Mouse (Mus musculus) limb, embryonic 10.5 days (tissue): ENCODE results near the gene Ptgis. TPM values are rescaled to one million over a fixed set of nuclear protein-coding genes. Genes with fewer than 3 reads are reported as not detected.
A peak's percentile ranks its signal among the peaks of the same experiment; 100 is the strongest.

ENCODE experiments used
- DNase-seq: peaks from one replicate; pipeline ENCODE4 v3.0.0-alpha.2; 2017; ENCODE audit warnings: low spot score
- H3K27ac ChIP-seq: fragments of 300-500 bp; sonication (generic); 2 replicates; pipeline ENCODE4 v1.5.1; 2016; ENCODE audit warnings: mild to moderate bottlenecking
- H3K27me3 ChIP-seq: fragments of 300-500 bp; sonication (generic); 2 replicates; pipeline ENCODE4 v1.6.1; 2016; ENCODE audit warnings: low read depth, mild to moderate bottlenecking; ENCODE audit not compliant: poor library complexity, severe bottlenecking
- H3K36me3 ChIP-seq: fragments of 300-500 bp; sonication (generic); 2 replicates; pipeline ENCODE4 v1.6.1; 2016; ENCODE audit warnings: mild to moderate bottlenecking, moderate library complexity
- H3K4me1 ChIP-seq: fragments of 300-500 bp; sonication (generic); 2 replicates; pipeline ENCODE4 v1.6.1; 2016
- H3K4me3 ChIP-seq: fragments of 300-500 bp; sonication (generic); 2 replicates; pipeline ENCODE4 v1.5.1; 2016; ENCODE audit warnings: mild to moderate bottlenecking, moderate library complexity
- H3K9me3 ChIP-seq: fragments of 300-500 bp; sonication (generic); replicated peaks from 2 replicates; pipeline ENCODE4 v1.6.1; 2016; ENCODE audit warnings: mild to moderate bottlenecking
- WGBS: fragments of 180-500 bp; shearing (Covaris S2); methylation state at CpG from one replicate; pipeline ENCODE4 v1.1.7; 2016; 5-methylcytosine and 5-hydroxymethylcytosine counted together
- polyA plus RNA-seq: library from polyadenylated mRNA; unstranded; fragments of >200 nt; fragmentation: Nextera tagmentation; extraction: Ambion mirVana; gene quantifications from 2 replicates; pipeline ENCODE4 v1.2.1, GENCODE M21; 2016

Gene Ptgis
- polyA plus RNA-seq, 1 experiment from 2014 or later = 17.6 TPM

- WGBS = 81% methylated on average over 3 of the region's 3 CpGs
- no peak for DNase-seq
- no peaks in the 10 kb centered on the region for H3K36me3 ChIP-seq
- H3K4me1 ChIP-seq = peaks cover 23% of the 10 kb centered on the region
- no peaks in the 10 kb centered on the region for H3K9me3 ChIP-seq
- no peak overlapping the region for H3K4me3 ChIP-seq
- H3K27me3 ChIP-seq = peaks cover 37% of the 10 kb centered on the region
- no peak overlapping the region for H3K27ac ChIP-seq
Measured at GRCm38 (mm10) chr2:167193361-167193760, 47.0 kb downstream of the Ptgis start.

DNA sequence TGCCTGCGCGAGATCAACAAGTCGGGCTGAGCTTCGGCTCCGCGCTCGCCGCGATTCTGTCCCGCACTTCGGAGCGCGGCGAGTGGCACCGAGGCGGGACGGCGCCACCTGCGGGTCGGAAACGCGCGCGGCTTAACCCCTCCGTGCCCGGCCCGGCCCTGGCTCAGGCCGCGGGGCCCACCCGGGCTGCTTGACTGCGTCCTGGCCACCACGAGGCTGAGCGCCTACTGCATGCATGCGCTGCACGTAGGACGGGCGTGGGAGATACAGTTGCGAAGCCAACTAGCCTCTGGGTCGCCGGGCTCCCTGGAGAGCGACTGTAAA lies 50.4 kb downstream of the Ptgis start, which contains the start of gene Kcnb1:
Kcnb1 (minus strand) TSS at position 80 of the 324 bp plus-strand sequence.
- H3K27ac ChIP-seq = peak within 1 kb of the TSS; percentile 40; the same call in 1 of the 2 replicates
- WGBS = 1% methylated on average over 41 of the region's 41 CpGs

DNA sequence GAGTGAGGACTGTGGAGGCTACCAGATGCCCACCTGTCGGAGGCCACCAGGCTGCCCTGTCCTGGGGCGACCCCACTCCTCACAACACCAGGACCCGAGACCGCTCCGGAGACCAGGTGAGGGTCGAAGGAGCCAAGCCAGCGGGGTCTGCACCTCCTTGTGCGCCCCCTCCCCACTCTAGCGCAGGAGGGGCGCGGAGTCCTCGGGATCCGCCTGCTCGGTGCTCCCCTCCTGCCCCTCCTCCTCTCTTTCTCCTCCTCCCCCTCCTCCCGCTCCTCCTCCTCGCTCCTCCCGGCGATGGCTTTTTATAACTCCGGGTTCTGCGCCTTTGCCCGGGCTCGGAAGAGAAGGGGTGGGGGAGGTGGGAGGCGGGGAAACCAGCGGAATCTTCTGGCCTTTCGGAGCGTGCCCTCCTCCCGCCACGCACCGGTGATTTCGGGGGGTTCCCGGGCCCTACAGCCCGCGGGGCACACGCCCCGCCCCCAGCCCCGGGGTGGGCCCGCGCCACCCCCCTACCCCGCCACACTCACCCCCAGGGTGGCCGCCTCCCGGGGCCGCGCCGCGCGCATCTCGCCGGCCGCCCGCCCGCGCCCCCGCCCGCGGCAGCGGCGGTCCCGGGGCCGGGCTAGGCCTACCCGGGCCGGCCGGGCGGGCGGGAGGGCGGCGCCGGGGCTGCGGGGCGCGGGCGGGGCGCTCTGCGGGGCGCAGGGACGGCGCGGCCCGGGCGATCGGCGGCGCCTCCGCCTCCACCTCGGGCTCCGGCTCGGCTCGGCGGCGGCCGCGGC lies 50.9 kb downstream of the Ptgis start:
- WGBS = 18% methylated on average over 88 of the region's 91 CpGs

More for the DNA sequence above, 50.4 kb downstream of the Ptgis start, which contains the start of gene Kcnb1:
- H3K27me3 ChIP-seq = peaks cover 70% of the 10 kb centered on the region
- H3K4me3 ChIP-seq = peak within 1 kb of the TSS; percentile 54
- no peaks in the 10 kb centered on the region for H3K9me3 ChIP-seq
- H3K36me3 ChIP-seq = no peaks in the 10 kb centered on the region
- DNase-seq = peak; percentile 78
- peaks cover 31% of the 10 kb centered on the region for H3K4me1 ChIP-seq

DNA sequence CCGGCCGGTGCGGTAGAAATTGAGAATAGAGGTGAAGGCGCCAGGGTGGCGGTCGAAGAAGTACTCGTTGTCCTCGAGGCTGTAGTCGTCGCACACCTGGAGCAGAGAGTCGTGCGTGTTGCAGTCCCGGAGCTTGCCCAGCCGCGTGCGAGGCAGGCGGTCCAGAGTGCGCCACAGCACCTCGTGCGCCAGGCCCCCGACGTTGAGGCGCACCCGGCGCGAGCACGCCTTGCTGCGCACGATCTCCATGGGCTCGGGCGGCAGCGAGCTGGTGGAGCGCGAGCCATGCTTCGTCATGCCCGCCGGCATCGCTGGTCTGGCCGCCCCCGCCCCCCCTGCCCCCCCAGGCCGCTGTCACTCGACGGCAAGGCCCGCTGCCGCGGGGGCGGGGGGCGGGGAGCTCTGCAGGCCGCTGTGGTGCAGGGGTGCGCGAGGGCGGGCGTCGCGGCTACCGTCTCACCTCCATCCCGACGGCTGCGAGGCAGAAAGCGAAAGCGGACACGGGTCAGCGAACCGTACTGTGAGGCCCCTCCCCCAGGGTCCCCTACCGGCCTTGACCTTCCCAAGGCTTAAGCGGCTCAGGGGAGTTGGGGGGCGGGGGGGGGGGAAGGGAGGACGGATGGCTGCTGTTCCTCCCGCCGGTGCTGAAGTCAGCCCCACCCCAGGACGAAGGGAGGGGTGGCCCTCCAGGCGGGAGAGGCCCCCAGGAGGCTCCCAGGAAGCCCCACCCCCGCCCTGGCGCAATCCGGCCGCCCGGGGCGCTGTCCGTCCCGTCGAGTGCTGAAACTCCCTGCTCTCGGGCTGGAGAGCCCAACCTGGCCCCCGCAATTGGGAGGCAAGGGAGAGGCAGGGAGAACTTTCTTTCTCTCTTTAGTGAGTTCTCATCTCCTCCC lies 51.8 kb downstream of the Ptgis start:
- Histone ChIP-seq H3K27me3 (peaks cover 75% of the 10 kb centered on the region), H3K9me3 (no peaks in the 10 kb centered on the region), H3K4me3 (peak overlapping the region; percentile 54), H3K27ac (no peak overlapping the region), H3K4me1 (peaks cover 31% of the 10 kb centered on the region), H3K36me3 (no peaks in the 10 kb centered on the region)
- peak; percentile 88 for DNase-seq
- 14% methylated on average over 78 of the region's 83 CpGs for WGBS

More for the DNA sequence above, 50.9 kb downstream of the Ptgis start:
- Histone ChIP-seq H3K27me3 (peaks cover 75% of the 10 kb centered on the region), H3K27ac (peak overlapping the region; percentile 40; the same call in 1 of the 2 replicates), H3K9me3 (no peaks in the 10 kb centered on the region), H3K4me3 (peak overlapping the region; percentile 54), H3K4me1 (peaks cover 31% of the 10 kb centered on the region), H3K36me3 (no peaks in the 10 kb centered on the region)
- DNase-seq = no peak

GRCm38 (mm10) chr2:167187119-167187518 lies 53.3 kb downstream of the Ptgis start:
- WGBS = 86% methylated on average over 5 of the region's 5 CpGs
- H3K27ac ChIP-seq = no peak overlapping the region
- no peak for DNase-seq
- peaks cover 31% of the 10 kb centered on the region for H3K4me1 ChIP-seq
- H3K9me3 ChIP-seq = no peaks in the 10 kb centered on the region
- no peaks in the 10 kb centered on the region for H3K36me3 ChIP-seq
- peaks cover 75% of the 10 kb centered on the region for H3K27me3 ChIP-seq
- H3K4me3 ChIP-seq = no peak overlapping the region

DNA sequence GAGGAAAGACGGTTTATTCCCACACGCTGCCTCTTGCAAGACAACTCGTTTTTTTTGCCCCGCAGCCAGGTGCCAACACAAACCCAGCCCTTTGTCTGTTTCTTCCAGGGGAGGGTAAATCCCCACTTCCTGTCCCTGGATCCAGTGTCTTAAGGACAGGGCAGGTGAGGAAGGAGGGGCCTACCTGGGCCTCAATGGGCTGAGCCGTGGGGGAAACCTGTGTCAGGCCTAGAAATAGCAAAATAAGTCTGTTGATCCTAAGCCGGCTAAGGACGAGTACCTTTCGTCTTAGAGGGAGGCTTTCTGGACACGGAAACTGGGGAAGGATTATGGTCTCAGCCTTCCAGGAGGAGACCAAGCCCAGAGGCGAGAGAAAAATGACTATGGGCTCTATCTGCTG lies 53.9 kb downstream of the Ptgis start:
- H3K4me3 ChIP-seq = no peak overlapping the region
- H3K36me3 ChIP-seq = no peaks in the 10 kb centered on the region
- no peak overlapping the region for H3K27ac ChIP-seq
- no peaks in the 10 kb centered on the region for H3K9me3 ChIP-seq
- DNase-seq = no peak
- WGBS = 49% methylated on average over 10 of the region's 10 CpGs
- peaks cover 70% of the 10 kb centered on the region for H3K27me3 ChIP-seq
- peaks cover 31% of the 10 kb centered on the region for H3K4me1 ChIP-seq

GRCm38 (mm10) chr2:167186003-167186402 lies 54.4 kb downstream of the Ptgis start:
- 63% methylated on average over 13 of the region's 13 CpGs for WGBS
- Histone ChIP-seq H3K4me3 (no peak overlapping the region), H3K4me1 (peaks cover 31% of the 10 kb centered on the region), H3K27me3 (peaks cover 64% of the 10 kb centered on the region), H3K9me3 (no peaks in the 10 kb centered on the region), H3K27ac (no peak overlapping the region), H3K36me3 (no peaks in the 10 kb centered on the region)
- no peak for DNase-seq

GRCm38 (mm10) chr2:167185432-167185831 lies 55.0 kb downstream of the Ptgis start:
- peaks cover 59% of the 10 kb centered on the region for H3K27me3 ChIP-seq
- no peak for DNase-seq
- peaks cover 28% of the 10 kb centered on the region for H3K4me1 ChIP-seq
- WGBS = 87% methylated on average over 2 of the region's 2 CpGs
- H3K36me3 ChIP-seq = no peaks in the 10 kb centered on the region
- H3K27ac ChIP-seq = no peak overlapping the region
- H3K9me3 ChIP-seq = no peaks in the 10 kb centered on the region
- H3K4me3 ChIP-seq = no peak overlapping the region

GRCm38 (mm10) chr2:167181662-167182389 lies 58.6 kb downstream of the Ptgis start:
- H3K9me3 ChIP-seq = no peaks in the 10 kb centered on the region
- no peaks in the 10 kb centered on the region for H3K36me3 ChIP-seq
- peaks cover 23% of the 10 kb centered on the region for H3K27me3 ChIP-seq
- WGBS = 81% methylated on average over 14 of the region's 14 CpGs
- H3K27ac ChIP-seq = no peak overlapping the region
- DNase-seq = no peak
- no peak overlapping the region for H3K4me3 ChIP-seq
- H3K4me1 ChIP-seq = peaks cover 5% of the 10 kb centered on the region; the same call in 1 of the 2 replicates

DNA sequence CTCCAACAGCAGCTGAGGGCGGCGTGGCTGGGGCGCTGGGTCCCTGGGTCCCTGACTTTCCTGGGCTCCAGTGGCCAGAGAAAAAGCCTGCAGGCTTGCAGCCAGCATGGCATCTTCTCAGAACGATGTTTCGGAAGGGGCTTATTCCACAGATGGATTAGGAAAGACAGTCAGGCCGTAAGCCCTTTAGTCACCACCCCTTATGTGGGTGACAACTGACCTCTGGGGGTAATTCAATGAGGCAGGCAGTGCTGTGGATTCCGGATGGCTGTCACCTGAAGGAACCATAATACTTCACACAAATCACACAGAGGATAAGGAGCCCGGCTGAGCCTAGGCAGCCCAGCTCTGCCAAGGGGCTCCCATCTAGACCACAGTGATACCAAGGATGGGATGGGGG lies 59.3 kb downstream of the Ptgis start:
- H3K27ac ChIP-seq = no peak overlapping the region
- peaks cover 20% of the 10 kb centered on the region for H3K27me3 ChIP-seq
- DNase-seq = no peak
- H3K4me1 ChIP-seq = peaks cover 4% of the 10 kb centered on the region; the same call in 1 of the 2 replicates
- H3K4me3 ChIP-seq = no peak overlapping the region
- 77% methylated on average over 8 of the region's 8 CpGs for WGBS
- H3K36me3 ChIP-seq = no peaks in the 10 kb centered on the region
- no peaks in the 10 kb centered on the region for H3K9me3 ChIP-seq

DNA sequence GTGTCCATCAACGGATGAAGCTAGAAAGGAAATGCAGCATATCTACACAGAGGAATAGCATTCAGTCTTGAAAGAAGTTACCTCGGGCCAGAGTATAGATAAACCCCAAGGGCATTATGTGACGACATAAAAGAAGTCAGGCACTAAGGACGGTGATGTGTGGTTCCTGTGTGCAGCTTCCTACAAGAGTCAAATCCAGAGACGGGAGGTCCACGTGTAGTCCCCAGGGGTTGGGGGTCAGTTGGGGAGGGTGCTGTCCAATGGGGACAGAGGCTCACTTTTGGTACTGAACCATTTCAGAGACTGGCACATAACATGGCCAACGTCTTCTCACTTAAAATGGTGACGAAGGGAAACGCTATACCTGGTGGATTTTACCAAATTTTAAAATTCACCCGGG lies 61.1 kb downstream of the Ptgis start:
- Histone ChIP-seq H3K27me3 (0 out of 2 replicates have a peak, but pooled peaks cover 5% of the 10 kb centered on the region), H3K4me1 (0 out of 2 replicates have a peak, but pooled peaks cover 2% of the 10 kb centered on the region), H3K4me3 (no peak overlapping the region), H3K36me3 (no peaks in the 10 kb centered on the region), H3K27ac (no peak overlapping the region), H3K9me3 (no peaks in the 10 kb centered on the region)
- no peak for DNase-seq
- WGBS = 91% methylated on average over 10 of the region's 10 CpGs

DNA sequence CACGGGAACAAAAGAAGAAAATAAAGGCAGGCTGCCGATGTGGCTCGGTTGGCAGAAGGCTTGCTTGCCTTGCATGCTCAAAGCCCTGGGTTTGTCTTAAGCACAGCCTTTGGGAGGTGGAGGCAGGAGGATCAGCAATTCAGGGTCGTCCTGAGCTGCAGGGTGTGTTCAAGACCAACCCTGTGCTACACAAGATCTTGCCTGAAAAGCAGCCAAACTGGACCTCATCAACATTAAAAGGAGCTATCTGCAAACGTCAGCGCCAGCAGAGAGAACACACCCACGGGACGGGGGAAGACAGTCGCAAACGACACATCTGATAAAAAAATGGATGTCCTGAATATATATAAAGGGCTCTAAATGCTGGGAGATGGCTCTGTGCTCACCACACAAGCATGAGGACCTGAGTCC lies 63.2 kb downstream of the Ptgis start:
- no peaks in the 10 kb centered on the region for H3K36me3 ChIP-seq
- no peak for DNase-seq
- no peaks in the 10 kb centered on the region for H3K9me3 ChIP-seq
- H3K27me3 ChIP-seq = 0 out of 2 replicates have a peak, but pooled peaks cover 5% of the 10 kb centered on the region
- no peak overlapping the region for H3K27ac ChIP-seq
- no peak overlapping the region for H3K4me3 ChIP-seq
- WGBS = 76% methylated on average over 10 of the region's 10 CpGs
- H3K4me1 ChIP-seq = 0 out of 2 replicates have a peak, but pooled peaks cover 2% of the 10 kb centered on the region
